Mouse (Mus musculus): ENCODE data around the gene Tmem238.

- TF ChIP-seq POLR2A (IDR thresholded peaks at IDR 0.05; ENCODE audit: extremely low read depth, insufficient read depth, low read length) (no peak), CTCF (IDR thresholded peaks at IDR 0.05; ENCODE audit: extremely low read depth, insufficient read depth, low read length) (no peak)
Measured at GRCm38 (mm10) chr7:4743354-4743753, 46.1 kb downstream of the Tmem238 start.
